Mouse (Mus musculus) kidney, postnatal 0 days (tissue): ENCODE results near the gene Slc25a33. TPM values are rescaled to one million over a fixed set of nuclear protein-coding genes. Genes with fewer than 3 reads are reported as not detected.

Experiments used
- ATAC-seq: fragments of 200-750 bp; cut with Nextera tagmentation; replicated peaks from 2 replicates; pipeline ENCODE4 v1.8.0; 2017; ENCODE audit warnings: low read depth, moderate number of reproducible peaks, moderate TSS enrichment, moderate library complexity; ENCODE audit not compliant: low FRiP score
- DNase-seq: peaks from one replicate; pipeline ENCODE4 v3.0.0-alpha.2; 2016; ENCODE audit warnings: low spot score
- H3K27ac ChIP-seq: fragments of 300-500 bp; sonication (generic); 2 replicates; pipeline ENCODE4 v1.5.1; 2014; ENCODE audit warnings: mild to moderate bottlenecking
- H3K27me3 ChIP-seq: fragments of 300-500 bp; sonication (generic); 2 replicates; pipeline ENCODE4 v1.6.1; 2014; ENCODE audit warnings: low read length, mixed read lengths; ENCODE audit not compliant: insufficient read depth
- H3K36me3 ChIP-seq: fragments of 300-500 bp; sonication (generic); 2 replicates; pipeline ENCODE4 v1.6.1; 2014; ENCODE audit warnings: low read length, mixed read lengths; ENCODE audit not compliant: insufficient read depth
- H3K4me1 ChIP-seq: fragments of 300-500 bp; sonication (generic); replicated peaks from 2 replicates; pipeline ENCODE4 v1.6.1; 2014; ENCODE audit warnings: antibody characterized with exemption, low read length, mixed read lengths; ENCODE audit not compliant: insufficient read depth
- H3K4me2 ChIP-seq: fragments of 300-500 bp; sonication (generic); 2 replicates; pipeline ENCODE4 v1.6.1; 2014; ENCODE audit warnings: mild to moderate bottlenecking, low read length, moderate library complexity, mixed read lengths
- H3K4me3 ChIP-seq: fragments of 300-500 bp; sonication (generic); replicated peaks from 2 replicates; pipeline ENCODE4 v1.5.1; 2014; ENCODE audit warnings: low read depth, low read length
- H3K9ac ChIP-seq: fragments of 300-500 bp; sonication (generic); 2 replicates; pipeline ENCODE4 v1.6.1; 2014; ENCODE audit warnings: low read depth, low read length
- H3K9me3 ChIP-seq: fragments of 300-500 bp; sonication (generic); replicated peaks from 2 replicates; pipeline ENCODE4 v1.6.1; 2016; ENCODE audit warnings: low read length, inconsistent platforms, mixed read lengths
- CTCF ChIP-seq: IDR thresholded peaks from 2 replicates; pipeline ENCODE4 v1.5.1; 2016; ENCODE audit warnings: antibody characterized with exemption, low read depth, mild to moderate bottlenecking, moderate library complexity
- WGBS: fragments of 180-500 bp; shearing (Covaris S2); extraction: QIAGEN DNeasy Blood & Tissue Kit; methylation state at CpG from one replicate; pipeline ENCODE4 v1.1.7; 2014; 5-methylcytosine and 5-hydroxymethylcytosine counted together
- polyA plus RNA-seq: library from polyadenylated mRNA; unstranded; fragments of >200 nt; fragmentation: Nextera tagmentation; extraction: Ambion mirVana; gene quantifications from 2 replicates; pipeline ENCODE4 v1.2.1, GENCODE M21; 2015

Slc25a33 gene
- 15.1 and 15.2 TPM in 2 replicates for polyA plus RNA-seq

- under 1% methylated on average over 49 of the region's 51 CpGs for WGBS
- ATAC-seq (peak; percentile 97), DNase-seq (peak; percentile 97)
- H3K9ac ChIP-seq: peak within 1 kb of the TSS; percentile 82
- H3K27ac ChIP-seq: peak within 1 kb of the TSS; percentile 85
- no peak for TF ChIP-seq CTCF
- no peaks in the 10 kb centered on the region for H3K36me3 ChIP-seq
- peak within 1 kb of the TSS; percentile 53 for H3K4me3 ChIP-seq
- no peaks in the 10 kb centered on the region for H3K9me3 ChIP-seq
- peaks cover 19% of the 10 kb centered on the region for H3K4me1 ChIP-seq
- H3K4me2 ChIP-seq: peak within 1 kb of the TSS; percentile 100
- H3K27me3 ChIP-seq: no peaks in the 10 kb centered on the region
Observed at GRCm38 (mm10) chr4:149774094-149774470, at the start of gene Slc25a33. Gene Slc25a33 (minus strand): TSS chr4:149774277.

GRCm38 (mm10) chr4:149822586-149823196 is 48.6 kb upstream of the Slc25a33 start:
- H3K4me3 ChIP-seq: no peak overlapping the region
- no peak for ATAC-seq
- DNase-seq: no peak
- no peak overlapping the region for H3K4me2 ChIP-seq
- no peaks in the 10 kb centered on the region for H3K27me3 ChIP-seq
- H3K27ac ChIP-seq: 0 out of 2 replicates have a peak overlapping the region, but pooled peaks have one; percentile 31
- TF ChIP-seq CTCF: no peak
- no peaks in the 10 kb centered on the region for H3K9me3 ChIP-seq
- peaks cover 9% of the 10 kb centered on the region; the same call in 1 of the 2 replicates for H3K4me1 ChIP-seq
- 60% methylated on average over 7 of the region's 7 CpGs for WGBS
- no peak overlapping the region for H3K9ac ChIP-seq
- no peaks in the 10 kb centered on the region for H3K36me3 ChIP-seq

GRCm38 (mm10) chr4:149822126-149822525 is 48.0 kb upstream of the Slc25a33 start:
- no peak overlapping the region for H3K4me3 ChIP-seq
- no peak for TF ChIP-seq CTCF
- peaks cover 9% of the 10 kb centered on the region; the same call in 1 of the 2 replicates for H3K4me1 ChIP-seq
- no peaks in the 10 kb centered on the region for H3K36me3 ChIP-seq
- no peak overlapping the region for H3K27ac ChIP-seq
- 22% methylated on average over 9 of the region's 9 CpGs for WGBS
- peak overlapping the region; percentile 22; the same call in 1 of the 2 replicates for H3K4me2 ChIP-seq
- no peaks in the 10 kb centered on the region for H3K9me3 ChIP-seq
- DNase-seq (peak; percentile 53), ATAC-seq (peak; percentile 58; the same call in 1 of the 2 replicates)
- no peak overlapping the region for H3K9ac ChIP-seq
- no peaks in the 10 kb centered on the region for H3K27me3 ChIP-seq

GRCm38 (mm10) chr4:149820569-149820968 is 46.5 kb upstream of the Slc25a33 start:
- DNase-seq: no peak
- no peaks in the 10 kb centered on the region for H3K9me3 ChIP-seq
- H3K9ac ChIP-seq: no peak overlapping the region
- H3K4me2 ChIP-seq: no peak overlapping the region
- no peak for TF ChIP-seq CTCF
- no peak overlapping the region; the same call in 1 of the 2 replicates for H3K27ac ChIP-seq
- WGBS: 28% methylated on average over 6 of the region's 6 CpGs
- H3K4me1 ChIP-seq: peaks cover 9% of the 10 kb centered on the region; the same call in 1 of the 2 replicates
- peak; percentile 60; the same call in 1 of the 2 replicates for ATAC-seq
- no peaks in the 10 kb centered on the region for H3K27me3 ChIP-seq
- H3K4me3 ChIP-seq: no peak overlapping the region
- no peaks in the 10 kb centered on the region for H3K36me3 ChIP-seq

- TF ChIP-seq CTCF: no peak
- 68% methylated on average over 3 of the region's 3 CpGs for WGBS
Observed at GRCm38 (mm10) chr4:149819195-149819594, 45.1 kb upstream of the Slc25a33 start.

GRCm38 (mm10) chr4:149816598-149816997 is 42.5 kb upstream of the Slc25a33 start:
- peaks cover 5% of the 10 kb centered on the region; the same call in 1 of the 2 replicates for H3K4me1 ChIP-seq
- H3K36me3 ChIP-seq: no peaks in the 10 kb centered on the region
- no peak overlapping the region for H3K4me2 ChIP-seq
- no peak overlapping the region for H3K9ac ChIP-seq
- WGBS: 86% methylated on average over 9 of the region's 9 CpGs
- H3K9me3 ChIP-seq: no peaks in the 10 kb centered on the region
- H3K27ac ChIP-seq: no peak overlapping the region
- no peak overlapping the region for H3K4me3 ChIP-seq
- TF ChIP-seq CTCF: no peak
- no peak for DNase-seq
- no peaks in the 10 kb centered on the region for H3K27me3 ChIP-seq
- ATAC-seq: no peak

More at GRCm38 (mm10) chr4:149819195-149819594, 45.1 kb upstream of the Slc25a33 start:
- Histone ChIP-seq H3K27ac (no peak overlapping the region), H3K36me3 (no peaks in the 10 kb centered on the region), H3K4me3 (no peak overlapping the region), H3K4me2 (no peak overlapping the region), H3K9me3 (no peaks in the 10 kb centered on the region), H3K27me3 (no peaks in the 10 kb centered on the region), H3K9ac (no peak overlapping the region), H3K4me1 (peaks cover 9% of the 10 kb centered on the region; the same call in 1 of the 2 replicates)
- ATAC-seq (no peak), DNase-seq (no peak)
